Mouse (Mus musculus): ENCODE data around the gene Gbe1.

Gene Gbe1

DNA sequence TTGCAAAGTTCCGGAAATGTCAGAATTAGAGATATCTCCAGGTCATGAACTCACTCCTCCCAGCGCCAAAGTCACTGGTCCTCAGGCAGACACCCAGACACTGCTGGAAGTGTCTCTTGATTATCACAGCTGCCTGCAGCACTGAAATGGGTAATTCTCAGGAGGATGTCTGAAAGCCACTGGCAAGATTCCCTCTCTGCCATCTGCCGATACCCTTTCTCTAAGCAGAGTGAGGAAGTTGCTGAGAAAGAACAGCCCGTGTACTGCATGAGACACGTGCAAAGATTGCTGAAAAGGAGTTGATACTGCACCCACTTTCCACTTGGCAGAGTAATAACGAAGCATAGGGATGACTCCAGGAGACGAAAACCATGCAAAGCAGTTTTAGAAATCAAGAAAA, 272.2 kb downstream of the Gbe1 start:
- DNase-seq (ENCODE audit: low spot score): peak; percentile 53

DNA sequence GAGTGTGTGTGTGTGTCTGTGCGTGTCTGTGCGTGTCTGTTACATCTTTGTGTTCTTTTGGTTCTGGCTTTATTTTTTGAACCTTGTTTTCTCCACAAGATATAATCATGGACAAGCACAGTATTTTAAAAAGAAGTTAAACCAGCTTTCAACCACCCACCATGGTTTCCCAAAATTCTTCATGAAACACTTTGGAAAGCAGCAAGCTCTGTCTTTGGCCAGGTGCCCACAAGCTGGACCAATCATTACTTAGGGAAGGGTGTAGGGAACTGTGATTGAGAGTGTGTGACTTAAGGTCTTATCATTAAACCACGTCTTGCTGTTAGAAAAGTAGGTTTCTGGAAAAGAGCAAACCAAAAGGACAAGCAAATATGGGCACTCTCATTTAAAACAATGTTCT, 288.6 kb downstream of the Gbe1 start:
- DNase-seq (ENCODE audit: low spot score): no peak

- no peak for DNase-seq (ENCODE audit: low spot score)
Measured at GRCm38 (mm10) chr16:70608358-70608757, 294.6 kb downstream of the Gbe1 start.

GRCm38 (mm10) chr16:70617691-70618090, 303.9 kb downstream of the Gbe1 start:
- no peak for DNase-seq (ENCODE audit: low spot score)

GRCm38 (mm10) chr16:70618168-70618567, 304.4 kb downstream of the Gbe1 start:
- DNase-seq (ENCODE audit: low spot score): no peak

All from left cerebral cortex, adult 11 months (tissue).